Mouse (Mus musculus): ENCODE measurements at regions not wholly inside any gene's neighbourhood (a gene's known extent, or its start where the extent isn't known, plus 50 kb on each side); places are given as distances from the start of the nearest gene placed in this dataset.

DNA sequence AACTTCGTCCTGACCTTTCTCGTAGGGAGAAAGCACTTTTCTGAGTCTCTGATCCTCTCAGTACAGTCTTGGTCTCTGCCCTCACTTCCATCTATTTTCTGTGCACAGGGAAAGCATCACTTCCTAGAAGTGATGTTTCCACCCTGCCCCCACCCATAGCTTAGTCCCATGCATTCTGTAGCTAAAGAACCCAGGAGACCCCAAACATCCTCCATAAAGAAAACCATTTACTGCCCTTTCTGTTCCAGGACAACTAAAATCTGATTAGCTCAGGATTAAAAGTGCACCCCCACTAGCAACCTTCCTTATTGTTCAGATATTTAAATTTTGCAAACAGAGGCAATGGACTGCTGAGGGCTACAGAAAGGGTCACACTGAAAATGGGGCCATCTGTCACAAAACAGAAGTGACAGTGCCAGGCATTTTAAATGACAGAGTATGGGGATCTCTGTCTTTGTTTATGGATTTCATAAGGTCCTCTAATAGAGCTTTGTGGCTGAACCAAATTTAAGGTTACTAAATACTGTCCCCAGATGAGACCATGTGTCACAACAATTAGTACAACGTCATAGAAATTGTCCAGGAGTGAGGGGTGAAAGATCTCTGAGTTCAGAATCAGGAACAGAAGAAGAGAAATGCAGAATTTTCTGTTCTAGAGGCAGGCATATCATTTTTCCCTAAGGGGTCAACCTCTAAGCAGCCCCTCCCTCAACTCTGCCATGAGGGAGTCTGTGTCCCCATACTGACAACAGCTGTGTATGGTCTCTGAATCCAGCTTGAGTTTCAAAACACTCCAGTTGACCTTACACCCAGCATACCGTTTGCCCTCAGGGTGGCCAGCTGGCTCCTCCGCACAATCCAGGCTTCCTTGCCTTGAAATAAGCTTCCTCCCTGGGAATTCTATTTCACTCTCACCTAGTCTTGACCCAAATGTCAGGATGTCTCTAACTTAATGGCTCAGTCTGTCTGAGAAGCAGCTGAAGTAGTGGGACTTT lies 87.2 kb upstream of the Cul1 start:
- TF ChIP-seq CTCF (IDR thresholded peaks at IDR 0.05; ENCODE audit: low read depth, low read length), result no peak
- no peak for TF ChIP-seq POLR2A (IDR thresholded peaks at IDR 0.05; ENCODE audit: extremely low read depth, insufficient read depth, low read length)
